Mouse (Mus musculus): ENCODE results near the gene Csnk1e.

Csnk1e gene

GRCm38 (mm10) chr15:79430461-79431000 is 24.8 kb downstream of the Csnk1e start:
- in situ Hi-C loops (cut with MboI; ENCODE audit: low pct_unique_long_range_greater_than_20kb in 1 of 2, low sequenced_read_pairs in 2 of 2, unreplicated experiment in 1 of 2), result no loop called here

GRCm38 (mm10) chr15:79429994-79430393 is 25.4 kb downstream of the Csnk1e start:
- in situ Hi-C loops (cut with MboI; ENCODE audit: low pct_unique_long_range_greater_than_20kb in 1 of 2, low sequenced_read_pairs in 2 of 2, unreplicated experiment in 1 of 2), result no loop called here

- in situ Hi-C loops (cut with MboI; ENCODE audit: low pct_unique_long_range_greater_than_20kb in 1 of 2, low sequenced_read_pairs in 2 of 2, unreplicated experiment in 1 of 2), result no loop called here
Measured at GRCm38 (mm10) chr15:79429527-79429926, 25.8 kb downstream of the Csnk1e start.

DNA sequence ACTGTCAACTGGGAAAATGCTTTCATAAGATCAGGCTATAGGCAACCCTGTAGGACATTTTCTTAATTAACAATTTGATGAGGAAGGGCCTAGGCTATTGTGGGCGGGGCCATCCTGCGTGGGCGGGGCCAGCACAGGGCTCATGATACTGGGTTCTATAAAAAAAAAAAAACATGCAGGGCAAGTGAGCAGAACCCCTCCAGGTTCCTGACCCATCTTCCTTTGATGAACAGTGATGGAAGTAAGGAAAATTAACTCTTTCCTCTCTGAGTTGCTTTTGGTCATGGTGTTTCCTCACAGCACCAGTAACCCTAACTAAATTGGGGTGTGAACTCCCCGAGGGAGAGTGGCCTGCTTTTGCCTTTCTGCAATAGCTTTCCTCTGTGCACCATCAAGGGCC is 26.8 kb downstream of the Csnk1e start:
- in situ Hi-C loops (cut with MboI; ENCODE audit: low pct_unique_long_range_greater_than_20kb in 1 of 2, low sequenced_read_pairs in 2 of 2, unreplicated experiment in 1 of 2), result no loop called here

- in situ Hi-C loops (cut with MboI; ENCODE audit: low pct_unique_long_range_greater_than_20kb in 1 of 2, low sequenced_read_pairs in 2 of 2, unreplicated experiment in 1 of 2), result no loop called here
Measured at GRCm38 (mm10) chr15:79427516-79427915, 27.9 kb downstream of the Csnk1e start.

GRCm38 (mm10) chr15:79425516-79425915 is 29.9 kb downstream of the Csnk1e start:
- in situ Hi-C loops (cut with MboI; ENCODE audit: low pct_unique_long_range_greater_than_20kb in 1 of 2, low sequenced_read_pairs in 2 of 2, unreplicated experiment in 1 of 2), result no loop called here

DNA sequence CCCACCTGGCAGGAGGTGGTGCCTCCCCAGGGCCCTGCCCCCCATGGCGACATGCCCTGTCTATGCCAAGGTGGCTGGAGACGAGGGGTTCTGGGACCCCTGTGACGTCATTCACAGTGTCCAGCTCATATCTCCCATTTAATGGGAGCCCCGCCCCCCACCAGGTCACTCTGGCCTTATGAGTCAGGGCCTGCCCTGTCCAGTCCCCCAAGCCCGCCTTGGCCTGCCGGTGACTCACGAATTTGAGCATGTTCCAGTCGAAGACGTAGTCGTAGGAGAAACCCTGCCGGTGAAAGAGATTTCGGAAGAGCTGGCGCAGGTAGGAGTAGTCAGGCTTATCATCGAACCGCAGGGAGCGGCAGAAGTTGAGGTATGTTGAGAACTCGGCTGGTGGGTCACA is 30.8 kb downstream of the Csnk1e start:
- in situ Hi-C loops (cut with MboI; ENCODE audit: low pct_unique_long_range_greater_than_20kb in 1 of 2, low sequenced_read_pairs in 2 of 2, unreplicated experiment in 1 of 2), result no loop called here

DNA sequence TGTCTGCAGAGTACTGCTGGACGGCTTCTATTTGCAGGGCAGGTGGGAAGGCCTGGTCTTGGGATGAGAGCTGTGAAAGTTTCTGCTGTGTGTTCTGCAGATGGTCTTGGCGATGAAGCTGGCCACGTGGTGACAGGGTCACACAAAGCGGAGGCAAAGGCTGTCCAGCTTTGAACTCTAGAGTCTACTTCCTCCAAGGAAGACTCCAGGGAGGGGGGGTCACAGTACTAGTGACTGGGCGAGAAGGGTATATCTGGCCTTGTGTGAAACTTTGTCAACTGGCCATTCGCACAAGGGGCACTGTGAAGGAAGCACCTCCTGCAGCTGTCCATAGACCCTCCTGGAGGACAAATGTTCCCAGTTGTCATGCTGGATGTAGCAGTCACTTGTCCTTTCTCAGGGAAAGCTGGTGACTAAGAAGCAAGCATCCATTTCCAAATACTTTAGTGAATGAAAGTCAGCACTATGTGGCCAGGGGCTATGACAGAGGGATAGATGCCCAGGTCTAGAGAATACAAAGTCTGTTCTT is 32.6 kb downstream of the Csnk1e start:
- in situ Hi-C loops (cut with MboI; ENCODE audit: low pct_unique_long_range_greater_than_20kb in 1 of 2, low sequenced_read_pairs in 2 of 2, unreplicated experiment in 1 of 2), result no loop called here

DNA sequence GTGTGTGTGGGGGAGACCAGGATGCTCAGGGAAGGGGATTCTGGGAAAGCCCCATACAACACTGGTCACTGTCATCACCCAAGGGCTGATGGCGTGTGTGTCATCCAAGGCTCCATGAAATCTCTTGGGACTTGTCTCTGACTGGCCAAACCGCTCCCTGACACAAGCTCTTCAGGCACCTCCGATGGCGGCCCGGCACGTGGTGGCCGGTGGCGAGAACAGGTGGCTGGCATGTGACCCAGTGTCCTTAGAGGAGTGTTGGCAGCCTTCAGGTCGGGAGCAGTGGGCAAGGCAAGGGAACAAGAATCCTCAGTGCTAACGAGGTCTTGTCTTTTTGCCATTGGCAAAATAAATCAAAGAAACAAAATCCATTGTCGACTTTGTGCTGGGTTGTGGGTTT is 36.7 kb downstream of the Csnk1e start:
- in situ Hi-C loops (cut with MboI; ENCODE audit: low pct_unique_long_range_greater_than_20kb in 1 of 2, low sequenced_read_pairs in 2 of 2, unreplicated experiment in 1 of 2), result no loop called here

DNA sequence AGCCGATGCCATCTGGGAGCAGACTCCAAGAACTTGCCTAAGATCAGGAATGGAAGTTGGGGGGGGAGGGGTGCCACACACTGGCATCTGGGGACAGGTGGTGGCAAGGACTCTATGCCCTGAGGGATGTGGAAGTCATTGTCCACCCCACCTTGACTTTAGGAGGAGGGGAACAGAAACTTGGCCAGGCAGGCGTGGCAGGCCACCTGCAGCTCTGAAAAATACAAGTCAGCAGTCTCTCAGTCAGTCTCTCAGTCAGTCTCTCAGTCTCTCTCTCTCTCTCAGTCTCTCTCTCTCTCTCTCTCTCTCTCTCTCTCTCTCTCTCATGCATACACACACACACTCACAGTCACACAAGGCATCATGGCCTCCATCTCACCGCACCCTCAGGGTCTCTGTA is 37.1 kb downstream of the Csnk1e start:
- in situ Hi-C loops (cut with MboI; ENCODE audit: low pct_unique_long_range_greater_than_20kb in 1 of 2, low sequenced_read_pairs in 2 of 2, unreplicated experiment in 1 of 2), result no loop called here

GRCm38 (mm10) chr15:79417379-79417778 is 38.0 kb downstream of the Csnk1e start:
- in situ Hi-C loops (cut with MboI; ENCODE audit: low pct_unique_long_range_greater_than_20kb in 1 of 2, low sequenced_read_pairs in 2 of 2, unreplicated experiment in 1 of 2), result no loop called here

- in situ Hi-C loops (cut with MboI; ENCODE audit: low pct_unique_long_range_greater_than_20kb in 1 of 2, low sequenced_read_pairs in 2 of 2, unreplicated experiment in 1 of 2), result no loop called here
Measured at GRCm38 (mm10) chr15:79416460-79417085, 38.8 kb downstream of the Csnk1e start.

DNA sequence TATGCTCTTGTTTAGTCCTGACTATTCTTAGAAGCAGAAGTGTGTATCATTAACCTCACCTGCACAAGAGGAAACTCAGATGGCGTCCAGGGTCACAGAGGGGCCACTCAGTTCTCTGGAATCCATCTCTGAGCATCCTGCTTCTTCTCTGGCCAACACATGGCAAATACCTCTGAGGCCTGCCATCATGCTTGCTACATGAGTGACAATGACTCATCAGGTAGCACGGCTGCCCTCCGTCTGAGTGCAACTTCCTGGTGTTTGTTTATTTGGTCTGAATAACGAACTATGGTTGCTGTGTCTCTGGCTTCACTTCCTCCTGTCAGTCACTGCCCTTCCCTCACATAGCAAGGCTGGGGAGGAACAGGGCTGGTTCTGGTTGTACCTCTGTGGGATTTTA is 40.9 kb downstream of the Csnk1e start:
- in situ Hi-C loops (cut with MboI; ENCODE audit: low pct_unique_long_range_greater_than_20kb in 1 of 2, low sequenced_read_pairs in 2 of 2, unreplicated experiment in 1 of 2), result loop anchor here in 1 of 2 experiments (5.0 kb wide), 1 partner anchor 53 kb away; no protein-coding TSS in a partner anchor

DNA sequence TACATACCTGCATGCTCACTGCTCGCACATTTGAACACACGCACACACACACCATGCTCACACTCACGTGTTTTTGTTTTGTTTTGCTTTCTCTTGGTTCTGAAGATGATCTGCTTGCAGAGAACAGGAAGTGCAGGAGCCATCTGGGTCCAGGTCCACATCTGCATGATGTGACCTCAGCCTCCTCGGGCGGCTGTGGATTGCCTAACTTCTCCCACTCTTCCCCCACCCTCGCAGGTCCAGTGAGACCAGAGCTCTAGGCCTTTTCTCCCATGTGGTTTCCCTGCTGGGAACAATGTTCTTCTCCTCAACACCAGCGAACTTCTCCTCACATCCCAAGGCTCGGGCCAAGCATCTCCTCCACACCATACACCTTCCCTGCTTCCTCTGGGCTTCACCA is 41.6 kb downstream of the Csnk1e start:
- in situ Hi-C loops (cut with MboI; ENCODE audit: low pct_unique_long_range_greater_than_20kb in 1 of 2, low sequenced_read_pairs in 2 of 2, unreplicated experiment in 1 of 2), result loop anchor here in 1 of 2 experiments (5.0 kb wide), 1 partner anchor 53 kb away; no protein-coding TSS in a partner anchor

- in situ Hi-C loops (cut with MboI; ENCODE audit: low pct_unique_long_range_greater_than_20kb in 1 of 2, low sequenced_read_pairs in 2 of 2, unreplicated experiment in 1 of 2), result loop anchor here in 1 of 2 experiments (5.0 kb wide), 1 partner anchor 54 kb away; no protein-coding TSS in a partner anchor
Measured at GRCm38 (mm10) chr15:79413201-79413600, 42.2 kb downstream of the Csnk1e start.

GRCm38 (mm10) chr15:79411363-79412065 is 43.9 kb downstream of the Csnk1e start:
- in situ Hi-C loops (cut with MboI; ENCODE audit: low pct_unique_long_range_greater_than_20kb in 1 of 2, low sequenced_read_pairs in 2 of 2, unreplicated experiment in 1 of 2), result loop anchor here in 1 of 2 experiments (5.0 kb wide), 1 partner anchor 56 kb away; no protein-coding TSS in a partner anchor

DNA sequence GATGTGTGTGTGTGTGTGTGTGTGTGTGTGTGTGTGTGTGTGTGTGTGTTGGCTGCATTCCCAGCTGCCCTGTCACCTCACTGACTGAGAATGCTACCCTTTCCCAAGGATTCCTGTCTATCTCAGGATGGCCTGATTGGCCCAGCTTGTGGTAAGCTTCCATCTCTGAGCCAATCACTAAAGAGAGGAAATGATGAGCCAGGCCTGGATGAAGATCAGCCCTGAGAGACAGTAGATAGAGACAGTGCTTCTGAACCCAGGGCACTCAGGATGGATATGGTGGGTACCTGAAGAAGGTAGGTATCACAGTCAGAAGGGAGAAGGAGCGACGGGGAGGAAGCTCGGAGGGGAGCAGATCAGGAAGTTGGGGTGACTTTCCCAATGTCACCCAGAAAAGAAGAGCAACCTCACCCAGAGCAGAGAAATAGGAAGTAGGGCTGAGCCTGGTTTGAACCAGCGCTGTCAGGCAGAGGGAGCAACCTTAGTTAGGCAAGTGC is 46.2 kb downstream of the Csnk1e start:
- in situ Hi-C loops (cut with MboI; ENCODE audit: low pct_unique_long_range_greater_than_20kb in 1 of 2, low sequenced_read_pairs in 2 of 2, unreplicated experiment in 1 of 2), result no loop called here

GRCm38 (mm10) chr15:79406564-79406963 is 48.8 kb downstream of the Csnk1e start:
- in situ Hi-C loops (cut with MboI; ENCODE audit: low pct_unique_long_range_greater_than_20kb in 1 of 2, low sequenced_read_pairs in 2 of 2, unreplicated experiment in 1 of 2), result no loop called here

DNA sequence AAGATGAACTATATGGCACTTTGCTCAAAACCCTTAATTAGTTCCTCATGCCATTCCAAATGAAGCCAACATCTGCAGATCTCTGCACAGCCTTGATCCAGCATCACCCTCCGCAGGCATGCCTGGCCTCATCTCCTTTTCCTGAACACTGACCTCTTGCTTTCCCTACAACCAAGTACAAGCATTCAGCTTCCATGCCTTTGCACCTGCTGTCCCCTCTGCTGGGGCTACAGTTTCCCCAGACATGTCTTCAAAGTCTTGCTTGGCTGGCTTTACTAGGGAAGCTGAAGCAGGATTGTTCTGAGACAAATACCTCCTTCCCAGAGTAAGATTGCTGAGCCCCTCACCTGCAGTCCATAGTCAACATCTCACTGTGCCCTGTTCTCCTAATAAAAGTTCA is 51.1 kb downstream of the Csnk1e start:
- in situ Hi-C loops (cut with MboI; ENCODE audit: low pct_unique_long_range_greater_than_20kb in 1 of 2, low sequenced_read_pairs in 2 of 2, unreplicated experiment in 1 of 2), result no loop called here
